Mouse (Mus musculus) embryonic facial prominence, embryonic 15.5 days (tissue): ENCODE measurements around the gene Zbtb44. TPM values are rescaled to one million over a fixed set of nuclear protein-coding genes. Genes with fewer than 3 reads are reported as not detected.

Experiments
- ATAC-seq: fragments of 200-750 bp; cut with Nextera tagmentation; 2 replicates; pipeline ENCODE4 v1.8.0; 2017; ENCODE audit warnings: low read depth, moderate TSS enrichment; ENCODE audit not compliant: insufficient number of reproducible peaks, low FRiP score, low TSS enrichment
- H3K27ac ChIP-seq: fragments of 300-500 bp; sonication (generic); replicated peaks from 2 replicates; pipeline ENCODE4 v1.5.1; 2015; ENCODE audit warnings: mild to moderate bottlenecking, inconsistent platforms
- H3K27me3 ChIP-seq: fragments of 300-500 bp; sonication (generic); 2 replicates; pipeline ENCODE4 v1.6.1; 2015; ENCODE audit warnings: inconsistent platforms
- H3K36me3 ChIP-seq: fragments of 300-500 bp; sonication (generic); 2 replicates; pipeline ENCODE4 v1.6.1; 2015; ENCODE audit warnings: mild to moderate bottlenecking, inconsistent platforms
- H3K4me1 ChIP-seq: fragments of 300-500 bp; sonication (generic); 2 replicates; pipeline ENCODE4 v1.6.1; 2015; ENCODE audit warnings: inconsistent platforms
- H3K4me2 ChIP-seq: fragments of 300-500 bp; sonication (generic); replicated peaks from 2 replicates; pipeline ENCODE4 v1.6.1; 2015; ENCODE audit warnings: mild to moderate bottlenecking, inconsistent platforms
- H3K4me3 ChIP-seq: fragments of 300-500 bp; sonication (generic); replicated peaks from 2 replicates; pipeline ENCODE4 v1.5.1; 2015; ENCODE audit warnings: mild to moderate bottlenecking, inconsistent platforms
- H3K9ac ChIP-seq: fragments of 300-500 bp; sonication (generic); 2 replicates; pipeline ENCODE4 v1.6.1; 2015; ENCODE audit warnings: inconsistent platforms
- H3K9me3 ChIP-seq: fragments of 300-500 bp; sonication (generic); replicated peaks from 2 replicates; pipeline ENCODE4 v1.6.1; 2016; ENCODE audit warnings: inconsistent platforms
- WGBS: fragments of 180-500 bp; shearing (Covaris S2); methylation state at CpG from one replicate; pipeline ENCODE4 v1.1.7; 2015; 5-methylcytosine and 5-hydroxymethylcytosine counted together
- polyA plus RNA-seq: library from polyadenylated mRNA; unstranded; fragments of >200 nt; fragmentation: Nextera tagmentation; extraction: Ambion mirVana; gene quantifications from 2 replicates; pipeline ENCODE4 v1.2.1, GENCODE M21; 2015

The Zbtb44 gene
- polyA plus RNA-seq, 1 experiment from 2014 or later = 7.6 TPM

DNA sequence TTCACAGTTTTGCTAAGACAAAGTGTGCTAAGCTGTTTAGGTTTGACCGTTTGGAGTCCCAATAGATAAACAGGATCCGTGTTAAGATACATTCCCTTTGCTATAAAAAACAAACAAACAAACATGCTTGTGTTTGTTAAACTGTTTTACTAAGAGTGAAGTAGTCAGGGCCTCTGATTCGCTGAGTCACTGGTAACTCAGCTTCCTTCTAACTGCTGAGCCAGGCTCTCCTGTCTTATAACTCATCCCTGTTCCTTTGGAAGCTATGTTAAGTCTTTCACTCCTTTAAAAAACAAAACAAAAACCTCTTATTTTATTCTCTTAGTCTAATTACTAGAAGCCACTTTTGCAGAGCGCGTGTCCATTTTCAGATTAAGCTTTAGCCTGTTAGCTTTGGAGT lies 41.8 kb downstream of the Zbtb44 start:
- Histone ChIP-seq H3K9ac (no peak overlapping the region), H3K27ac (no peak overlapping the region), H3K27me3 (no peaks in the 10 kb centered on the region), H3K4me1 (no peaks in the 10 kb centered on the region), H3K4me2 (no peak overlapping the region), H3K4me3 (no peak overlapping the region), H3K36me3 (peaks cover 13% of the 10 kb centered on the region), H3K9me3 (no peaks in the 10 kb centered on the region)
- WGBS = 90% methylated on average over 5 of the region's 5 CpGs
- ATAC-seq = no peak

DNA sequence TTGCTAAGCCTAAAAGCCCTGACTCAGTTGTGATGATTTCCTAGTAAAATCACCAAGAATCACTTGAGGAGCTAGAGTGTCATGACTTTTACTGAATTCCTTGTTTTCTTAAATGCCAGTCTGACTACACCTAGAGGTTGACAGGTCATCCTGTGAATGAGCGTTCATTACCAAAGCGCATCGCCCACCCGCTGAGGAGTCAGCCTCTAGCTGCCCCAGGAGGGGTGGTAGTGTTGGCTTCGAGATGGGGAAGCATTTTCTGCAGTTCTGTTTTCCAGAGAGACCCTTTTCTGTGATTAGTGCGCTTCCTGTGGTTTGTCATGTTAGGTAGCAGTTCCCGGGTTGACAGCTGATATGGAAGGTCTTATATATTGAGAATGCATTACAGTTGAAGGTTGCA lies 43.4 kb downstream of the Zbtb44 start:
- no peak overlapping the region for H3K4me2 ChIP-seq
- H3K36me3 ChIP-seq = peaks cover 7% of the 10 kb centered on the region
- H3K27me3 ChIP-seq = no peaks in the 10 kb centered on the region
- no peaks in the 10 kb centered on the region for H3K9me3 ChIP-seq
- WGBS = 80% methylated on average over 7 of the region's 7 CpGs
- no peak for ATAC-seq
- no peak overlapping the region for H3K4me3 ChIP-seq
- H3K27ac ChIP-seq = no peak overlapping the region
- no peak overlapping the region for H3K9ac ChIP-seq
- no peaks in the 10 kb centered on the region for H3K4me1 ChIP-seq

DNA sequence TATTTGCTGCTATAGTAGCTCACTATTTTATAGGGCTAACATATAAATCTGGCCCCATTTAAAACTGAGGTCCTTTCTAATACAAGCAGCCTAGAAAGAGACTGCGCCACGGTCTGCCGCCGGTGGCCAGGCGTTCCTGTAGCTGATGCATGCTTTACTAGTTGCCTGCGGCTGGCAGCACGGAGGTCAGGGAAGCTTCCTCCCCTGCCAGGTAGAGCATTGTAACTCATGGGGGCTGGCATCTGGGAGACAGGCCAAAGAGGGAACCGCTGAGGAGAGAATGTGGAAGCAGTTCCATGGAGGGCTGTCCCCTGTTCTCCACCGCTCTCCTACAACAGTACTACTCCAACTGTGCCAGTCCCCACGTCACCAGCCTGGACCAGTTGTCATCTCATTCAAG lies 44.4 kb downstream of the Zbtb44 start:
- 87% methylated on average over 10 of the region's 10 CpGs for WGBS
- no peak for ATAC-seq
- Histone ChIP-seq H3K27ac (no peak overlapping the region), H3K4me3 (no peak overlapping the region), H3K9me3 (no peaks in the 10 kb centered on the region), H3K36me3 (no peaks in the 10 kb centered on the region), H3K27me3 (no peaks in the 10 kb centered on the region), H3K4me2 (no peak overlapping the region), H3K4me1 (no peaks in the 10 kb centered on the region), H3K9ac (no peak overlapping the region)

DNA sequence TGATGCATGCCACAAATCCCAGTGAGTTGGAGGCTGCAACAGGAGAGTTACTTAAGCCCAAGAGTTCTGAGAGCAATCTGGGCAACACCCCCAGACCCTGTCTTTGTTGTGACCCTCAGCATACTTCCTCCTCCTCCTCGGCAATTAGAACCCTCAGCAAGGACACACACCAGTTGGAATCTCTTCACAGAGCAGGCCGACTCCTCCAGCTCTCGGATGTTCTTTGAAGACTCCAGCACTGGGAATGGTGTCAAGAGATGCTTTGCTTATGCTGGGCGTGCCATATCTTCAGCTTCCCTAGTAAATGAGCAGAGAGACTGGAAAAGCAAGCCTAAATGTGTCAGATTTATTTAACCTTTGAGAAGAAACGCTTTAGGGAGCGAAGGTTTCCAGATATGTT lies 50.3 kb downstream of the Zbtb44 start:
- H3K9ac ChIP-seq = no peak overlapping the region
- H3K4me3 ChIP-seq = no peak overlapping the region
- H3K27me3 ChIP-seq = peaks cover 5% of the 10 kb centered on the region; the same call in 1 of the 2 replicates
- no peaks in the 10 kb centered on the region for H3K36me3 ChIP-seq
- H3K4me2 ChIP-seq = no peak overlapping the region
- no peaks in the 10 kb centered on the region for H3K9me3 ChIP-seq
- peaks cover 10% of the 10 kb centered on the region; the same call in 1 of the 2 replicates for H3K4me1 ChIP-seq
- H3K27ac ChIP-seq = no peak overlapping the region
- 74% methylated on average over 6 of the region's 6 CpGs for WGBS
- ATAC-seq = no peak

DNA sequence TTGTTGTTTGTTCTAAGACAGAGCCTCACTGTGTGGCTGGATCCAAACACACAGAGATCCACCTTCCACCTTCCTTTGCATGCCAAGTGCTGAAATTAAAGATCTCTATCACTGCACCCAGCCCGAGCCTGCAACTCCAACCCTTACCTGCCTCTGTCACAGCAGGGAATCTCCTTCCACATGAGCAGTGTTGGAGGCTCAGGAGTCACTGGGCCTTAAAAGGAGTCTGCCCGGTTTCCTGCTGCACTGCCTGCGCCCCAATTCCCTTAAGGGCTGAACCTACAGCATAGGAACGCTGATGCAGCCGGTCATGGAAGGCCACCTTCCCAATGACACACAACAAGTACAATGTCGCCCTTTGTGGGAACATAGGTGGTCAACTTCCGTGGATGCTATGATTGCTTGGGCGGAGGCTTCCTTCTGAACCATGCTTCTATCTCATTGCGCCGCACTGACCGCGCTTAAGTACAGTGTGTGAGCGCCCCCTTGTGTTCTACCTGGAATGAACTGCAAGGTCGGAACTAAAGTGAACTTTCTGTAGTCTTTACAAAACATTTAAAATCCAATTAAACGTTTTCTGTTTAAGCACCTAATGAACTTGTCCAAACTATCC lies 51.7 kb downstream of the Zbtb44 start:
- H3K27ac ChIP-seq = no peak overlapping the region
- peaks cover 16% of the 10 kb centered on the region; the same call in 1 of the 2 replicates for H3K4me1 ChIP-seq
- no peak overlapping the region for H3K9ac ChIP-seq
- no peaks in the 10 kb centered on the region for H3K36me3 ChIP-seq
- peak overlapping the region; percentile 46 for H3K4me2 ChIP-seq
- WGBS = 5% methylated on average over 15 of the region's 15 CpGs
- peaks cover 5% of the 10 kb centered on the region; the same call in 1 of the 2 replicates for H3K27me3 ChIP-seq
- H3K9me3 ChIP-seq = no peaks in the 10 kb centered on the region
- no peak; the same call in 1 of the 2 replicates for ATAC-seq
- no peak overlapping the region for H3K4me3 ChIP-seq

DNA sequence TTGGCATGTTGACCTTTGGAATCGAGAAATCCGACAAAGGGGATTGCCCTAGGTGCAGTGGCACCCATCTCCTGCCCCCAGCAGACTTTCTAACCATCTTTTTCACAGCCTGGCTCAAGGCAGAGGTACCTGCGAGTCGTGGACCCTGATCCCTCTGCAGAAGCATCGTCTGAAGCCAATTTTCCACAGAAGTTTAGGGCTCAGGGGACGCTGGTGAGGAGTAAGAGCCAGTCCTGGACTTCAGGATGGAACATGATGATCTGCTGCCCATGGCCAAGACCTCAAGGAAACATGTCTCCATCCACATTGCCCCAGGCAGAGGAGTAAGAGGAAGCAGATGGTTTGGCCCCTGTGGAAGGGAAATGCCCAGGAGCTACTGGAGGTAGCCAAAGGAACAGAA lies 52.3 kb downstream of the Zbtb44 start:
- H3K36me3 ChIP-seq = no peaks in the 10 kb centered on the region
- no peak for ATAC-seq
- WGBS = 64% methylated on average over 6 of the region's 6 CpGs
- H3K4me3 ChIP-seq = no peak overlapping the region
- peaks cover 5% of the 10 kb centered on the region; the same call in 1 of the 2 replicates for H3K27me3 ChIP-seq
- H3K4me1 ChIP-seq = peaks cover 16% of the 10 kb centered on the region; the same call in 1 of the 2 replicates
- no peak overlapping the region for H3K27ac ChIP-seq
- H3K9ac ChIP-seq = no peak overlapping the region
- H3K9me3 ChIP-seq = no peaks in the 10 kb centered on the region
- no peak overlapping the region for H3K4me2 ChIP-seq

DNA sequence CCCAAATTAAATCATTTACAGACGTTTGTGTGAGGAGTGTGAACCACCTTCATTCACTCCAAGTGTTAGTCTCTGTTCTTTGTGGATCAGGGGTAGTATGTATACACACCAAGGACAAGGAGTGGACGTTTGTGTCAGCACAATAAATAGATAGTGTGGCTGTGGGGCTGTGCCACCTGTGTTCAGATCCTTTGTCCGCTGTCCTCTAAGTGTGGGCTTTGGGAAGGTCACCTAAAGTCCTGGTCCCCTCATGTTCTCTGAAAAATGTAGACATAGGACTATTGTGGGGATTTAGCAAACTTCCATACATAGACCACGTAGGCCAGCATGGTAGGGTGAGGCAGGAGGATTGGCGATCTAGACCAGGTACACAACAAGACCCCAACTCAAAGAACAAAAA lies 55.1 kb downstream of the Zbtb44 start:
- 66% methylated on average over 5 of the region's 5 CpGs for whole genome bisulfite sequencing
- Histone ChIP-seq H3K4me3 (no peak overlapping the region), H3K9ac (no peak overlapping the region), H3K27ac (no peak overlapping the region), H3K36me3 (no peaks in the 10 kb centered on the region), H3K9me3 (no peaks in the 10 kb centered on the region), H3K4me1 (peaks cover 16% of the 10 kb centered on the region; the same call in 1 of the 2 replicates), H3K27me3 (peaks cover 5% of the 10 kb centered on the region; the same call in 1 of the 2 replicates), H3K4me2 (no peak overlapping the region)
- no peak for ATAC-seq

DNA sequence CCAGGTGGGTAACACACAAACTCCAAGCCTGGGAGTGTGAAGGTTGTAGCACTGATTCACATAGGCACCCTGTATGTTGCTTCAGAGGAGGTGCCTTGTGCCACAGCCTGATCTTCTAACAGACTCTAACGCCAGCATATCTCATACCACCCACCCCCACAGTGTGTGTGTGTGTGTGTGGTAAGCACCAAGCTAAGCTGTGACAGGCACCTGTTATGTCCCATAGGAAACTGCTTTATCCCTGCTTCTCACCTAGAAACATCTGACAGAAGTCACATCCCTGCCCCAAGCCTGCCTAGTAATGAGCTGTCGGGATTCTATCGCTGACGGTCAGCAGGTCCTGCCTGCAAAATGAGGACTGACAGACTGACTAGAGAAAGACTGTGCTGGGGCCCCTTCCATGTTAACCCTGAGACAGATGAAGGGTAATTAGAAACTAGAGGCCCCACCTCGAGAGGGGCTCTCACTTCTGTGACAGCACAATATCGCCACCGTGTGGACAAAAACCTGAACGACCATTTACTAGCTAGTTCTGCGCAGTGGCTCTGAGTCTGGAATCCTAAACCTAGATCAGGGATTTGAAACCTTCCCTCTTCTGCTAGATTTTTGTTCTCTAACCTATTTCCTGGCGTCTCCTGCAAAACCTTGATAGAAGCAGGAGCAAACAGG lies 55.8 kb downstream of the Zbtb44 start:
- no peak for ATAC-seq
- no peaks in the 10 kb centered on the region for H3K36me3 ChIP-seq
- no peaks in the 10 kb centered on the region for H3K9me3 ChIP-seq
- peaks cover 16% of the 10 kb centered on the region; the same call in 1 of the 2 replicates for H3K4me1 ChIP-seq
- WGBS = 11% methylated on average over 10 of the region's 10 CpGs
- no peak overlapping the region for H3K27ac ChIP-seq
- 0 out of 2 replicates have a peak overlapping the region, but pooled peaks have one; percentile 25 for H3K4me2 ChIP-seq
- H3K27me3 ChIP-seq = peaks cover 5% of the 10 kb centered on the region; the same call in 1 of the 2 replicates
- no peak overlapping the region for H3K9ac ChIP-seq
- no peak overlapping the region for H3K4me3 ChIP-seq

DNA sequence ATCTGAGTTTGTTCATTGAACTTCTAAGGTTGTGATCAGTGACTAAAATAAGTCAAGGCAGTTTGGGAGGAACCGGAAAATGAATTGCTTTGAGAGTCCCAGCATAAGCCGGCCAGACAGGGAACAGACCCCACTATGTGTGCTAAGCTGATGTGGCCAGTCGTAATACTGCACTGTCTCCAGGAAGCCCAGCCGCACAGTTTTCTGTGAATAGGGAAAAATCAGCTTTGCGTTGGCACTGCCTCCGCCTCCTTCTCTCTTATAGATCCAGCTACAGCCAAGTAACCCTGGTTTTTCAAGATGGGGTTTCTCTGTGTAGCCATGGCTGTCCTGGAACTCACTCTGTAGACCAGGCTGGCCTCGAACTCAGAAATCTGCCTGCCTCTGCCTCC lies 56.3 kb downstream of the Zbtb44 start:
- Histone ChIP-seq H3K4me2 (no peak overlapping the region), H3K27ac (no peak overlapping the region), H3K27me3 (peaks cover 5% of the 10 kb centered on the region; the same call in 1 of the 2 replicates), H3K9me3 (no peaks in the 10 kb centered on the region), H3K4me1 (peaks cover 16% of the 10 kb centered on the region; the same call in 1 of the 2 replicates), H3K36me3 (no peaks in the 10 kb centered on the region), H3K9ac (no peak overlapping the region), H3K4me3 (no peak overlapping the region)
- ATAC-seq = no peak
- WGBS = 76% methylated on average over 7 of the region's 7 CpGs

DNA sequence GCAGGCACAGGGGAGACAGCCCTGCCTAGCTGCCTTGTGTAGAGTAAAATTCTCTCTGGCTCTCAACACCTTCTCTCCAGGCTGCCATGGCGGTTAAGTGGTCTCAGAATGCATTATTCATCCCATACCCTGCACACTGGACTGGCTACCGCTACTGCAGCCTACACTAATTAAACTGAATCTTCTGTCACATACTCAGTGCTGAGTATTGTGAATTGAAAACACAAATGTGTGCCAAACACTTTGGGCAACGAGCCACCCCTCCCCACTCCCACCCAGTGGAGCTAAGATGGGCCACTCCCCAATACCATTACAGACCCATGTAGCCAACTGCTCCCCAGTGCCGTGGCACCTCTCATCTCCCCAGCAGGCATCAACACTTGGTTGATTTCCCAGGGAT lies 57.0 kb downstream of the Zbtb44 start:
- no peak overlapping the region for H3K9ac ChIP-seq
- H3K9me3 ChIP-seq = no peaks in the 10 kb centered on the region
- H3K4me2 ChIP-seq = no peak overlapping the region
- no peak overlapping the region for H3K27ac ChIP-seq
- peaks cover 5% of the 10 kb centered on the region; the same call in 1 of the 2 replicates for H3K27me3 ChIP-seq
- no peak for ATAC-seq
- WGBS = 66% methylated on average over 4 of the region's 4 CpGs
- peaks cover 12% of the 10 kb centered on the region; the same call in 1 of the 2 replicates for H3K4me1 ChIP-seq
- H3K36me3 ChIP-seq = no peaks in the 10 kb centered on the region
- no peak overlapping the region for H3K4me3 ChIP-seq

DNA sequence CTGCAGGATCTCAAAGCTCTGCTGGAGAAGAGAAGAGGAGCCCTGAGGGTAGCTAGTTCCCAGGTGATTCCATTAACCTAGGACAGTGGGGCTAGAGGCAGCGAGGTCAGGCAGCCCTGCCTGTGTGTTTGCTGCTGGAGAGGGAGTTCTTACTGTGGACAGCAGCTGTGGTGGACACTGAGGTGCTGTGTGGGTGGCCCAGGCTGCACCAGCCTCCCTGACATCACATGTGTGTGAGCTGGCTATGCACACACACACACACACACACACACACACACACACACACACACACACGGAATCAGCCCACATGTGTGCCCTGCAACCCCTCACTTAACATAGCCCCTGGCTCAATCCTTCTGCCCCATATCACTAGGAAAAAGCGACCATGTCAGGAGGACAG lies 57.7 kb downstream of the Zbtb44 start:
- 60% methylated on average over 3 of the region's 3 CpGs for WGBS
- Histone ChIP-seq H3K27ac (no peak overlapping the region), H3K4me3 (no peak overlapping the region), H3K9me3 (no peaks in the 10 kb centered on the region), H3K4me2 (no peak overlapping the region), H3K9ac (no peak overlapping the region), H3K4me1 (peaks cover 12% of the 10 kb centered on the region; the same call in 1 of the 2 replicates), H3K36me3 (no peaks in the 10 kb centered on the region), H3K27me3 (peaks cover 2% of the 10 kb centered on the region; the same call in 1 of the 2 replicates)
- ATAC-seq = no peak
